Mouse (Mus musculus): ENCODE results near the gene Dlg5. TPM values are rescaled to one million over a fixed set of nuclear protein-coding genes. Genes with fewer than 3 reads are reported as not detected.

The Dlg5 gene
- polyA plus RNA-seq, 1 experiment from 2014 or later, result 33.6 TPM

GRCm38 (mm10) chr14:24176609-24177008, 69.1 kb downstream of the Dlg5 start:
- Histone ChIP-seq H3K9ac (replicated peaks; ENCODE audit: low read depth, low read length) (no peak overlapping the region), H3K27ac (ENCODE audit: low read length) (no peak overlapping the region), H3K9me3 (ENCODE audit: control insufficient read depth, low read depth, low read length) (no peaks in the 10 kb centered on the region), H3K36me3 (ENCODE audit: control insufficient read depth, insufficient read depth, low read length) (peaks cover 31% of the 10 kb centered on the region; the same call in 1 of the 2 replicates), H3K4me2 (replicated peaks; ENCODE audit: low read depth, low read length) (no peak overlapping the region), H3K27me3 (ENCODE audit: control insufficient read depth, insufficient read depth, low read length) (no peaks in the 10 kb centered on the region), H3K4me3 (ENCODE audit: low read depth, low read length) (no peak overlapping the region), H3K4me1 (ENCODE audit: control insufficient read depth, insufficient read depth, low read length) (no peaks in the 10 kb centered on the region)
- 84% methylated on average over 10 of the region's 10 CpGs for WGBS
- no peak for ATAC-seq (ENCODE audit: insufficient number of reproducible peaks, insufficient read depth, low FRiP score, low read depth)

- peaks cover 48% of the 10 kb centered on the region; the same call in 1 of the 2 replicates for H3K36me3 ChIP-seq (ENCODE audit: control insufficient read depth, insufficient read depth, low read length)
- no peak overlapping the region for H3K4me2 ChIP-seq (replicated peaks; ENCODE audit: low read depth, low read length)
- no peak overlapping the region for H3K4me3 ChIP-seq (ENCODE audit: low read depth, low read length)
- H3K27me3 ChIP-seq (ENCODE audit: control insufficient read depth, insufficient read depth, low read length), result no peaks in the 10 kb centered on the region
- no peaks in the 10 kb centered on the region for H3K9me3 ChIP-seq (ENCODE audit: control insufficient read depth, low read depth, low read length)
- H3K9ac ChIP-seq (replicated peaks; ENCODE audit: low read depth, low read length), result no peak overlapping the region
- 80% methylated on average over 6 of the region's 6 CpGs for WGBS
- H3K27ac ChIP-seq (ENCODE audit: low read length), result no peak overlapping the region
- H3K4me1 ChIP-seq (ENCODE audit: control insufficient read depth, insufficient read depth, low read length), result no peaks in the 10 kb centered on the region
- ATAC-seq (ENCODE audit: insufficient number of reproducible peaks, insufficient read depth, low FRiP score, low read depth), result no peak
Measured at GRCm38 (mm10) chr14:24173326-24173725, 72.4 kb downstream of the Dlg5 start.

GRCm38 (mm10) chr14:24171639-24172311, 73.9 kb downstream of the Dlg5 start:
- peaks cover 43% of the 10 kb centered on the region; the same call in 1 of the 2 replicates for H3K36me3 ChIP-seq (ENCODE audit: control insufficient read depth, insufficient read depth, low read length)

GRCm38 (mm10) chr14:24166046-24166445, 79.7 kb downstream of the Dlg5 start:
- H3K27ac ChIP-seq (ENCODE audit: low read length), result no peak overlapping the region
- H3K27me3 ChIP-seq (ENCODE audit: control insufficient read depth, insufficient read depth, low read length), result no peaks in the 10 kb centered on the region
- ATAC-seq (ENCODE audit: insufficient number of reproducible peaks, insufficient read depth, low FRiP score, low read depth), result no peak
- H3K9me3 ChIP-seq (ENCODE audit: control insufficient read depth, low read depth, low read length), result no peaks in the 10 kb centered on the region
- 94% methylated on average over 8 of the region's 8 CpGs for WGBS
- no peak overlapping the region for H3K9ac ChIP-seq (replicated peaks; ENCODE audit: low read depth, low read length)
- no peak overlapping the region for H3K4me2 ChIP-seq (replicated peaks; ENCODE audit: low read depth, low read length)
- peaks cover 51% of the 10 kb centered on the region for H3K36me3 ChIP-seq (ENCODE audit: control insufficient read depth, insufficient read depth, low read length)
- no peak overlapping the region for H3K4me3 ChIP-seq (ENCODE audit: low read depth, low read length)
- H3K4me1 ChIP-seq (ENCODE audit: control insufficient read depth, insufficient read depth, low read length), result no peaks in the 10 kb centered on the region

More at GRCm38 (mm10) chr14:24171639-24172311, 73.9 kb downstream of the Dlg5 start:
- Histone ChIP-seq H3K9me3 (ENCODE audit: control insufficient read depth, low read depth, low read length) (no peaks in the 10 kb centered on the region), H3K4me2 (replicated peaks; ENCODE audit: low read depth, low read length) (no peak overlapping the region), H3K27ac (ENCODE audit: low read length) (no peak overlapping the region), H3K9ac (replicated peaks; ENCODE audit: low read depth, low read length) (no peak overlapping the region), H3K4me1 (ENCODE audit: control insufficient read depth, insufficient read depth, low read length) (no peaks in the 10 kb centered on the region), H3K27me3 (ENCODE audit: control insufficient read depth, insufficient read depth, low read length) (no peaks in the 10 kb centered on the region), H3K4me3 (ENCODE audit: low read depth, low read length) (no peak overlapping the region)
- 86% methylated on average over 13 of the region's 13 CpGs for WGBS
- no peak for ATAC-seq (ENCODE audit: insufficient number of reproducible peaks, insufficient read depth, low FRiP score, low read depth)

- Histone ChIP-seq H3K27me3 (ENCODE audit: control insufficient read depth, insufficient read depth, low read length) (no peaks in the 10 kb centered on the region), H3K4me1 (ENCODE audit: control insufficient read depth, insufficient read depth, low read length) (no peaks in the 10 kb centered on the region), H3K9ac (replicated peaks; ENCODE audit: low read depth, low read length) (no peak overlapping the region), H3K9me3 (ENCODE audit: control insufficient read depth, low read depth, low read length) (no peaks in the 10 kb centered on the region), H3K27ac (ENCODE audit: low read length) (no peak overlapping the region), H3K36me3 (ENCODE audit: control insufficient read depth, insufficient read depth, low read length) (peaks cover 53% of the 10 kb centered on the region), H3K4me2 (replicated peaks; ENCODE audit: low read depth, low read length) (no peak overlapping the region), H3K4me3 (ENCODE audit: low read depth, low read length) (no peak overlapping the region)
- 81% methylated on average over 8 of the region's 8 CpGs for WGBS
- no peak for ATAC-seq (ENCODE audit: insufficient number of reproducible peaks, insufficient read depth, low FRiP score, low read depth)
Measured at GRCm38 (mm10) chr14:24164721-24165367, 80.9 kb downstream of the Dlg5 start.

GRCm38 (mm10) chr14:24162856-24163255, 82.9 kb downstream of the Dlg5 start:
- Histone ChIP-seq H3K27ac (ENCODE audit: low read length) (no peak overlapping the region), H3K9me3 (ENCODE audit: control insufficient read depth, low read depth, low read length) (no peaks in the 10 kb centered on the region), H3K4me2 (replicated peaks; ENCODE audit: low read depth, low read length) (no peak overlapping the region), H3K36me3 (ENCODE audit: control insufficient read depth, insufficient read depth, low read length) (peaks cover 63% of the 10 kb centered on the region), H3K4me1 (ENCODE audit: control insufficient read depth, insufficient read depth, low read length) (no peaks in the 10 kb centered on the region), H3K9ac (replicated peaks; ENCODE audit: low read depth, low read length) (no peak overlapping the region), H3K27me3 (ENCODE audit: control insufficient read depth, insufficient read depth, low read length) (no peaks in the 10 kb centered on the region), H3K4me3 (ENCODE audit: low read depth, low read length) (no peak overlapping the region)
- ATAC-seq (ENCODE audit: insufficient number of reproducible peaks, insufficient read depth, low FRiP score, low read depth), result no peak
- 85% methylated on average over 10 of the region's 10 CpGs for WGBS

- no peak overlapping the region for H3K4me3 ChIP-seq (ENCODE audit: low read depth, low read length)
- ATAC-seq (ENCODE audit: insufficient number of reproducible peaks, insufficient read depth, low FRiP score, low read depth), result no peak
- WGBS, result 91% methylated on average over 2 of the region's 2 CpGs
- no peaks in the 10 kb centered on the region for H3K27me3 ChIP-seq (ENCODE audit: control insufficient read depth, insufficient read depth, low read length)
- H3K9me3 ChIP-seq (ENCODE audit: control insufficient read depth, low read depth, low read length), result no peaks in the 10 kb centered on the region
- no peak overlapping the region for H3K27ac ChIP-seq (ENCODE audit: low read length)
- peaks cover 59% of the 10 kb centered on the region for H3K36me3 ChIP-seq (ENCODE audit: control insufficient read depth, insufficient read depth, low read length)
- H3K9ac ChIP-seq (replicated peaks; ENCODE audit: low read depth, low read length), result no peak overlapping the region; the same call in 1 of the 2 replicates
- H3K4me1 ChIP-seq (ENCODE audit: control insufficient read depth, insufficient read depth, low read length), result no peaks in the 10 kb centered on the region
- H3K4me2 ChIP-seq (replicated peaks; ENCODE audit: low read depth, low read length), result no peak overlapping the region
Measured at GRCm38 (mm10) chr14:24148892-24149291, 96.8 kb downstream of the Dlg5 start.

GRCm38 (mm10) chr14:24144821-24145220, 100.9 kb downstream of the Dlg5 start:
- H3K27me3 ChIP-seq (ENCODE audit: control insufficient read depth, insufficient read depth, low read length), result no peaks in the 10 kb centered on the region
- H3K4me3 ChIP-seq (ENCODE audit: low read depth, low read length), result no peak overlapping the region
- H3K36me3 ChIP-seq (ENCODE audit: control insufficient read depth, insufficient read depth, low read length), result peaks cover 57% of the 10 kb centered on the region
- H3K9me3 ChIP-seq (ENCODE audit: control insufficient read depth, low read depth, low read length), result no peaks in the 10 kb centered on the region
- 81% methylated on average over 3 of the region's 3 CpGs for WGBS
- ATAC-seq (ENCODE audit: insufficient number of reproducible peaks, insufficient read depth, low FRiP score, low read depth), result no peak
- no peak overlapping the region for H3K9ac ChIP-seq (replicated peaks; ENCODE audit: low read depth, low read length)
- no peak overlapping the region for H3K4me2 ChIP-seq (replicated peaks; ENCODE audit: low read depth, low read length)
- H3K4me1 ChIP-seq (ENCODE audit: control insufficient read depth, insufficient read depth, low read length), result no peaks in the 10 kb centered on the region
- no peak overlapping the region for H3K27ac ChIP-seq (ENCODE audit: low read length)

Measured in stomach, embryonic 14.5 days (tissue).